Mouse (Mus musculus) brain, embryonic 14.5 days (tissue): ENCODE data around the gene Prrxl1.

Experiments
- CTCF ChIP-seq: fragments of 200-500 bp; IDR thresholded peaks from 2 replicates; pipeline ENCODE4 v1.5.1; 2012; ENCODE audit warnings: inconsistent platforms, mild to moderate bottlenecking, moderate library complexity, borderline replicate concordance; ENCODE audit not compliant: insufficient read depth, insufficient read length; ENCODE audit errors: extremely low read depth
- POLR2A ChIP-seq: fragments of 200-500 bp; IDR thresholded peaks from 2 replicates; pipeline ENCODE4 v1.6.1; 2012; ENCODE audit warnings: mild to moderate bottlenecking, inconsistent platforms, borderline replicate concordance; ENCODE audit not compliant: poor library complexity, insufficient read depth, insufficient read length, severe bottlenecking; ENCODE audit errors: extremely low read depth

GRCm38 (mm10) chr14:32632908-32633600, 33.8 kb downstream of the Prrxl1 start:
- TF ChIP-seq CTCF (no peak), POLR2A (no peak)
